Mouse (Mus musculus) forebrain, postnatal 0 days (tissue): ENCODE measurements around the gene Myo10. TPM values are rescaled to one million over a fixed set of nuclear protein-coding genes. Genes with fewer than 3 reads are reported as not detected.

Source experiments
- ATAC-seq: fragments of 200-750 bp; cut with Nextera tagmentation; 2 replicates; pipeline ENCODE4 v1.8.0; 2017; ENCODE audit warnings: mild to moderate bottlenecking, moderate library complexity
- DNase-seq: peaks from one replicate; pipeline ENCODE4 v3.0.0-alpha.2; 2015
- H3K27ac ChIP-seq: fragments of 300-500 bp; sonication (generic); 2 replicates; pipeline ENCODE4 v1.5.1; 2014; ENCODE audit warnings: low read depth, mild to moderate bottlenecking, antibody characterized with exemption, low read length, moderate library complexity, mixed read lengths
- H3K27me3 ChIP-seq: fragments of 300-500 bp; sonication (generic); 2 replicates; pipeline ENCODE4 v1.6.1; 2014; ENCODE audit warnings: mild to moderate bottlenecking, low read length, mixed read lengths; ENCODE audit not compliant: insufficient read depth
- H3K36me3 ChIP-seq: fragments of 300-500 bp; sonication (generic); 2 replicates; pipeline ENCODE4 v1.6.1; 2014; ENCODE audit warnings: mild to moderate bottlenecking, moderate library complexity; ENCODE audit not compliant: insufficient read depth
- H3K4me1 ChIP-seq: fragments of 300-500 bp; sonication (generic); 2 replicates; pipeline ENCODE4 v1.6.1; 2014; ENCODE audit warnings: antibody characterized with exemption; ENCODE audit not compliant: insufficient read depth
- H3K4me2 ChIP-seq: fragments of 300-500 bp; sonication (generic); 2 replicates; pipeline ENCODE4 v1.6.1; 2014; ENCODE audit warnings: low read depth, mild to moderate bottlenecking, moderate library complexity
- H3K4me3 ChIP-seq: fragments of 300-500 bp; sonication (generic); 2 replicates; pipeline ENCODE4 v1.5.1; 2014; ENCODE audit warnings: low read depth, low read length, mixed read lengths
- H3K9ac ChIP-seq: fragments of 300-500 bp; sonication (generic); 2 replicates; pipeline ENCODE4 v1.6.1; 2014; ENCODE audit warnings: mild to moderate bottlenecking
- H3K9me3 ChIP-seq: fragments of 300-500 bp; sonication (generic); 2 replicates; pipeline ENCODE4 v1.6.1; 2016; ENCODE audit warnings: low read length
- CTCF ChIP-seq: sonication (generic); IDR thresholded peaks from 2 replicates; pipeline ENCODE4 v1.5.1; 2016; ENCODE audit warnings: antibody characterized with exemption, control low read depth, low read depth
- WGBS: fragments of 180-500 bp; shearing (Covaris S2); extraction: QIAGEN DNeasy Blood & Tissue Kit; methylation state at CpG from one replicate; pipeline ENCODE4 v1.1.7; 2014; 5-methylcytosine and 5-hydroxymethylcytosine counted together
- polyA plus RNA-seq: library from polyadenylated mRNA; unstranded; fragments of >200 nt; fragmentation: Nextera tagmentation; extraction: Ambion mirVana; gene quantifications from 2 replicates; pipeline ENCODE4 v1.2.1, GENCODE M21; 2015
- total RNA-seq: library from RNA; depleted of rRNA; stranded (reverse); fragments of >200 nt; gene quantifications from 2 replicates; pipeline ENCODE4 v1.2.3, GENCODE M21; 2014

Gene Myo10
- total and polyA plus RNA-seq, 2 experiments from 2014 or later: 22.3 to 24.2 TPM

DNA sequence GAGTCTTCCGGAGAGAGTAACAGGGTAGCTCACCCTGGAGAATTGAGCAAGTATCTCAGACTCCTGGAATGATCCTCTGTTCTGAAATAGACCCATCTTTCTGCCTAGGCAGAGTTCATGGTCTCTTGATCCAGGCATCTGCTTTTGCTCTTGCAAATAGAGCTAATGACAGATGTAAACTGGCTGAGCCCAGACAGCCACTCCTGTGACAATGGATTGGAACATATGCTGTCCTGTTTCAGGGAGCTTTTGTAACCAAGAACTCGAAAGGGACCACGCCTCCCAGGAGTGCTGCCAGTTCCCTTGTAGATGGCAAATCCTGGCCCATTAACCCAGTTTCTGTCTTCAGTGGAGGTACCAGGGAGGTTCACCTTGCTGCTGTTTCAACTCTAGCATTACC is 56.8 kb downstream of the Myo10 start:
- TF ChIP-seq CTCF: no peak
- H3K27ac ChIP-seq: no peak overlapping the region
- no peaks in the 10 kb centered on the region for H3K36me3 ChIP-seq
- peaks cover 18% of the 10 kb centered on the region for H3K4me1 ChIP-seq
- DNase-seq: no peak
- no peaks in the 10 kb centered on the region for H3K27me3 ChIP-seq
- no peak overlapping the region for H3K9ac ChIP-seq
- 54% methylated on average over 3 of the region's 3 CpGs for WGBS
- H3K9me3 ChIP-seq: no peaks in the 10 kb centered on the region
- H3K4me3 ChIP-seq: no peak overlapping the region
- no peak overlapping the region for H3K4me2 ChIP-seq
- no peak for ATAC-seq

DNA sequence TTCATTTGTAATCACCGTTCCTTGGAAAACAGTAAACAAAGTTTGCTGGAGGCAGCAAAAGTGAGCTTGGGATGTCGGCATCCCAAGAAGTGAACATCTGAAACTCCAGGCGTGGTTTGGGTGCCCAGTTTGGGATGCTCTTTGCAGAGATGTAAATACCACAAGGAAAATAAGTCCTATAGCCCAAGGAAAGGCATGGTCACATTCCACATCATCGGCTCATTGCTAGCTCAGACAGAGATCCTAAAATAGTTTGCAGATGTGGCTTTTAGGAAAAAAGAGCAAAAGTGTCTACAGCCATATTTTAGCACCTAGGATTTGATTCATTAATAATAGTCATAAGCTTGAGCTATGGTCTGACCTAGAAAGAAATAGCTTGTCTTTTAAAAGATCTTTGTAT is 57.3 kb downstream of the Myo10 start:
- Histone ChIP-seq H3K4me3 (no peak overlapping the region), H3K27me3 (no peaks in the 10 kb centered on the region), H3K4me2 (no peak overlapping the region), H3K4me1 (peaks cover 13% of the 10 kb centered on the region), H3K27ac (no peak overlapping the region), H3K36me3 (no peaks in the 10 kb centered on the region), H3K9ac (no peak overlapping the region), H3K9me3 (no peaks in the 10 kb centered on the region)
- ATAC-seq: no peak
- no peak for DNase-seq
- no peak for TF ChIP-seq CTCF
- WGBS: 86% methylated on average over 4 of the region's 4 CpGs

GRCm38 (mm10) chr15:25680269-25680818 is 58.0 kb downstream of the Myo10 start:
- Histone ChIP-seq H3K36me3 (no peaks in the 10 kb centered on the region), H3K4me1 (peaks cover 13% of the 10 kb centered on the region), H3K9ac (no peak overlapping the region), H3K4me2 (no peak overlapping the region), H3K4me3 (no peak overlapping the region), H3K9me3 (no peaks in the 10 kb centered on the region), H3K27ac (no peak overlapping the region), H3K27me3 (no peaks in the 10 kb centered on the region)
- ATAC-seq: no peak
- no peak for DNase-seq
- no peak for TF ChIP-seq CTCF
- 58% methylated on average over 10 of the region's 10 CpGs for WGBS

- no peak overlapping the region for H3K27ac ChIP-seq
- no peaks in the 10 kb centered on the region for H3K4me1 ChIP-seq
- 48% methylated on average over 13 of the region's 13 CpGs for WGBS
- ATAC-seq (no peak), DNase-seq (no peak)
- no peak for TF ChIP-seq CTCF
- H3K9ac ChIP-seq: no peak overlapping the region
- no peaks in the 10 kb centered on the region for H3K27me3 ChIP-seq
- H3K9me3 ChIP-seq: no peaks in the 10 kb centered on the region
- no peaks in the 10 kb centered on the region for H3K36me3 ChIP-seq
- no peak overlapping the region for H3K4me3 ChIP-seq
- no peak overlapping the region for H3K4me2 ChIP-seq
These were observed 60.7 kb downstream of the Myo10 start for GRCm38 (mm10) chr15:25682953-25683507.

GRCm38 (mm10) chr15:25685186-25685585 is 62.9 kb downstream of the Myo10 start:
- H3K4me2 ChIP-seq: no peak overlapping the region
- no peak overlapping the region for H3K9ac ChIP-seq
- WGBS: 85% methylated on average over 9 of the region's 9 CpGs
- H3K9me3 ChIP-seq: no peaks in the 10 kb centered on the region
- no peaks in the 10 kb centered on the region for H3K27me3 ChIP-seq
- ATAC-seq (no peak), DNase-seq (no peak)
- no peaks in the 10 kb centered on the region for H3K36me3 ChIP-seq
- no peaks in the 10 kb centered on the region for H3K4me1 ChIP-seq
- no peak overlapping the region for H3K4me3 ChIP-seq
- no peak overlapping the region for H3K27ac ChIP-seq
- TF ChIP-seq CTCF: no peak

DNA sequence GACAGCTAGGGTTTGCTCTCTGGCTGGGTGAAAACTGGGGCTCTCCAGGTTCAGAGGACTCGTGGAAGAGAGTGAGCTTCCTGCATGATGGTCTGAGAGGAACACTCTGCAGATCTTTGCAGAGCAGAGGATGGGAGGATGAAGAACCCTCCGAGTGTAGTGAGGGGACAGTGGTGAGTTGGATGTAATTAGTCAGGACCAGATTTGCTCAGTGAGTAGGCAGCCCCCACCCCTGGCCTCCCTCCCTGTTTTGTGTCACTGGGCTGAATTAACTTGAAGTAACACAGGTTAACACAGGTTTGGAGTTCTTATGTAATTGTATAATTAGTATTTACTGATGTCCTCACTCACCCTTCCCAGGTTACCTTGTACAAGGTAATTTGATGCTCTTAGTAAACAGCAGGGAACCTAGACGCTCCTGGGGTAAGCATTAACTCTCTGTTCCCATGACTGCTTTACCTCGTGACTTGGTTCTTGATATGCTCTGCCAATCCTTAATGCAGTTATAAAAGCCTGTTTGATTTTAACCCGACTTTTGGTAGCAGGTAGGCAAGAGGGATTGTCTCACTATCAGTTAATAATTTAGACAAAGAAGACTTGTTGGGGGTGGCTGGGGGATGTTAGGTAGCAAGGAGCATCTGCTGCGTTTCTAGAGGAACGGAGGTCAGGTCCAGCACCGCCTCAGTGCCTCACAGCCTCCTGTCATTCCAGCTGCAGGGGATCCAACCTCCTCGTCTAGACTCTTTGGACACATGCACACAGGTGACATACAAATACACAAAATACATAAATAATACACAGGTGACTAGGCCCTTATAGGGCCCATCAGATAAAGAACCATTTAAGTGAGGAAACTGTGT is 66.3 kb downstream of the Myo10 start:
- Histone ChIP-seq H3K4me3 (no peak overlapping the region), H3K4me1 (no peaks in the 10 kb centered on the region), H3K4me2 (no peak overlapping the region), H3K27me3 (no peaks in the 10 kb centered on the region), H3K36me3 (no peaks in the 10 kb centered on the region), H3K27ac (no peak overlapping the region), H3K9me3 (no peaks in the 10 kb centered on the region), H3K9ac (no peak overlapping the region)
- no peak for ATAC-seq
- WGBS: 57% methylated on average over 9 of the region's 9 CpGs
- no peak for DNase-seq
- TF ChIP-seq CTCF: no peak

GRCm38 (mm10) chr15:25689477-25689876 is 67.2 kb downstream of the Myo10 start:
- Histone ChIP-seq H3K9me3 (no peaks in the 10 kb centered on the region), H3K36me3 (no peaks in the 10 kb centered on the region), H3K27me3 (no peaks in the 10 kb centered on the region), H3K27ac (no peak overlapping the region), H3K4me3 (no peak overlapping the region), H3K4me1 (no peaks in the 10 kb centered on the region), H3K9ac (no peak overlapping the region), H3K4me2 (no peak overlapping the region)
- ATAC-seq (no peak), DNase-seq (no peak)
- 74% methylated on average over 8 of the region's 8 CpGs for WGBS
- no peak for TF ChIP-seq CTCF
